Mouse (Mus musculus): Measurements from ENCODE around the gene Adamts4. TPM values are rescaled to one million over a fixed set of nuclear protein-coding genes. Genes with fewer than 3 reads are reported as not detected.

Gene Adamts4
- polyA plus RNA-seq, 2 experiments: 8.6 to 10.1 TPM

DNA sequence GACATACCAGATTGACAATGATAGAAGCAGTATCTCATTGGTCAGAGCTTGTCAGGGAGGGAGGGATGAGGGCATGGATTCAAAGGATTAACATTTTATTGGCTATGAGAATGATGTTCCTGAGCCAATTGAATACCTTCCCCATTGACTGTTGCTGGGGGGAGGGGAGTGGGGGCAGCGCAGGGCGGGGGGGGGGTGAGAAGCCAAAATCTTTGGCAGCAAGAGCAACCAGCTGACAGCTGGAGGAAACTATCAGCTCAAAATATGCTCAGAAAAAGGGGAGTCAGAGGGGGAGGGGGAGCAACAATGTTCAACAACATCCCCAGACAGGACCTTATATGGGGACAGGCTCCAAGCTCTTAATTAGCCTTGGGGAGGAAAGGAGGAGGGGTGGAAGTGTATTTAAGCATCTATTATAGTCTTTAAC is 13.0 kb downstream of the Adamts4 start:
- peak overlapping the region; percentile 41; the same call in 1 of the 2 replicates for H3K9ac ChIP-seq (ENCODE audit: low read depth, low read length, severe bottlenecking)
- no peak overlapping the region; the same call in 1 of the 2 replicates for H3K4me3 ChIP-seq (replicated peaks; ENCODE audit: low read length)
- H3K36me3 ChIP-seq (ENCODE audit: control insufficient read depth, insufficient read depth, low read length): peaks cover 15% of the 10 kb centered on the region
- peak overlapping the region; percentile 52 for H3K27ac ChIP-seq (replicated peaks; ENCODE audit: low read depth, low read length)
- peak; percentile 89 for DNase-seq (ENCODE audit: low spot score)
- WGBS: 0% methylated on average over 2 of the region's 2 CpGs
- peak; percentile 92 for ATAC-seq (ENCODE audit: low FRiP score, low read depth)
- H3K27me3 ChIP-seq (ENCODE audit: control insufficient read depth, insufficient read depth, low read length): no peaks in the 10 kb centered on the region
- peaks cover 17% of the 10 kb centered on the region for H3K4me1 ChIP-seq (ENCODE audit: control insufficient read depth, insufficient read depth, low read length)
- peak overlapping the region; percentile 49 for H3K4me2 ChIP-seq (replicated peaks; ENCODE audit: low read depth, low read length, severe bottlenecking)
- H3K9me3 ChIP-seq (ENCODE audit: control insufficient read depth, low read length): no peaks in the 10 kb centered on the region
- TF ChIP-seq POLR2A (IDR thresholded peaks at IDR 0.05; ENCODE audit: borderline replicate concordance, extremely low read depth, insufficient read depth, insufficient read length): no peak

GRCm38 (mm10) chr1:171263666-171264461 is 13.6 kb downstream of the Adamts4 start:
- Histone ChIP-seq H3K4me3 (replicated peaks; ENCODE audit: low read length) (no peak overlapping the region), H3K9ac (ENCODE audit: low read depth, low read length, severe bottlenecking) (no peak overlapping the region), H3K27me3 (ENCODE audit: control insufficient read depth, insufficient read depth, low read length) (no peaks in the 10 kb centered on the region), H3K4me2 (replicated peaks; ENCODE audit: low read depth, low read length, severe bottlenecking) (peak overlapping the region; percentile 49), H3K4me1 (ENCODE audit: control insufficient read depth, insufficient read depth, low read length) (peaks cover 17% of the 10 kb centered on the region), H3K9me3 (ENCODE audit: control insufficient read depth, low read length) (no peaks in the 10 kb centered on the region), H3K36me3 (ENCODE audit: control insufficient read depth, insufficient read depth, low read length) (peaks cover 11% of the 10 kb centered on the region), H3K27ac (replicated peaks; ENCODE audit: low read depth, low read length) (peak overlapping the region; percentile 52)
- 73% methylated on average over 3 of the region's 3 CpGs for WGBS
- DNase-seq (ENCODE audit: low spot score): peak; percentile 51
- TF ChIP-seq POLR2A (IDR thresholded peaks at IDR 0.05; ENCODE audit: borderline replicate concordance, extremely low read depth, insufficient read depth, insufficient read length): no peak
- no peak for ATAC-seq (ENCODE audit: low FRiP score, low read depth)

DNA sequence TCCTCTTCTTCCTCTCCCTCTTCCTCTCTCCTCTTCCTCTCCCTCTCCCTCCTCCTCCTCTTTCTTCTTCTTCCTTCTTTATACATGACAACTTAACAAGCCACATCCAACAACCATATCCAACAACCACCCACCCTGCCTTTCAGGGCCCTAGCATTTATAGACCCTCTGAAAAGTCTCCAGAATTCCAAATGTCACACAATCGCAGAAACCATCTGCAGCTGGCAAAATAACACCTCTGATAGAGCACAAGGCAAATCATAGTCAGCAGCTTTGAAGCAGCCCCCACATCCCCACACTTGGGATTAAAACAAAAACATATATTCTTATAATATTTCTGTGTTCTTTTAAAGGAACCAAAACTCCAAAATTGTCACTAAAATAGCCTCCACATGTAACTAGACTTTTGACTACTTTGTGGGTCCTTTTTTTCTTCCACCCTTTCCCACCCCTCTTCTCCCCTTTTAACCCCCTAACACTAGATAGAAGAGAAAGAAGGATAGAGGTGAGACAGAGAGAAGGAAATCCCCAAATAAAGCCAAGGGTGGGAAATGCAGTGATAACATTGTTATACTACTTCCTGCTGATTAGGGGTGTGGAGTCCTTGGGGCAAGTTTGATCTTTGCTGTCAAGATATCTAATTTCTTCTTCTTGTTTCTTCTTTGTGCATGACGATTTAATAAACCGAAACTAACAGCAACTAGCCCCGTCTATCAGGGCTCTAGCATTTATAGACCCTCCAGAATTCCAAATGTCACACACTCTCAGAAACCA is 15.9 kb downstream of the Adamts4 start:
- peaks cover 27% of the 10 kb centered on the region for H3K4me1 ChIP-seq (ENCODE audit: control insufficient read depth, insufficient read depth, low read length)
- no peak overlapping the region for H3K27ac ChIP-seq (replicated peaks; ENCODE audit: low read depth, low read length)
- H3K9me3 ChIP-seq (ENCODE audit: control insufficient read depth, low read length): no peaks in the 10 kb centered on the region
- H3K9ac ChIP-seq (ENCODE audit: low read depth, low read length, severe bottlenecking): no peak overlapping the region
- H3K4me3 ChIP-seq (replicated peaks; ENCODE audit: low read length): no peak overlapping the region
- no peak overlapping the region for H3K4me2 ChIP-seq (replicated peaks; ENCODE audit: low read depth, low read length, severe bottlenecking)
- ATAC-seq (ENCODE audit: low FRiP score, low read depth): no peak
- no peaks in the 10 kb centered on the region for H3K36me3 ChIP-seq (ENCODE audit: control insufficient read depth, insufficient read depth, low read length)
- no peaks in the 10 kb centered on the region for H3K27me3 ChIP-seq (ENCODE audit: control insufficient read depth, insufficient read depth, low read length)
- TF ChIP-seq POLR2A (IDR thresholded peaks at IDR 0.05; ENCODE audit: borderline replicate concordance, extremely low read depth, insufficient read depth, insufficient read length): no peak
- 67% methylated on average over 4 of the region's 4 CpGs for WGBS
- DNase-seq (ENCODE audit: low spot score): no peak

DNA sequence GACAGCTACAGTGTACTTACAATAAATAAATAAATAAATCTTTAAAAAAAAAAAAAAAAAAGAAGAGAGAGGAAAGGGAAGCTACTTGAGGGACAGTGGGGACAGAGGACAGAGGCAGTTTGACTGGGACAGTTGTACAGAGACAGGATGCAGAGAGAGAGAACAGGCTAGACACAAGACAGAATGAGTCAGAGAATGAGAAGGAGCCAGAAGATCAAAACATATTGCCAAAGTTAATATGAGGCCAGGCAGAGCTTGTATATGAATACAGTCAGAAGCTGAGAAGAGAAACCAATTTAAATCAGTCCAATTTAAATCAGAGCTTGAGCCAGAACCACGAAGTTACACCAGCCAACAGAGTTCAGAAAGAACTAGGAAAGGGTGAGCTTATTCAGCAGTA is 18.1 kb downstream of the Adamts4 start:
- no peak for TF ChIP-seq POLR2A (IDR thresholded peaks at IDR 0.05; ENCODE audit: borderline replicate concordance, extremely low read depth, insufficient read depth, insufficient read length)
- DNase-seq (ENCODE audit: low spot score): no peak
- H3K4me3 ChIP-seq (replicated peaks; ENCODE audit: low read length): no peak overlapping the region
- 59% methylated on average over 1 of the region's 1 CpGs for WGBS
- no peak overlapping the region for H3K9ac ChIP-seq (ENCODE audit: low read depth, low read length, severe bottlenecking)
- H3K27ac ChIP-seq (replicated peaks; ENCODE audit: low read depth, low read length): no peak overlapping the region
- no peaks in the 10 kb centered on the region for H3K27me3 ChIP-seq (ENCODE audit: control insufficient read depth, insufficient read depth, low read length)
- peaks cover 13% of the 10 kb centered on the region for H3K36me3 ChIP-seq (ENCODE audit: control insufficient read depth, insufficient read depth, low read length)
- no peaks in the 10 kb centered on the region for H3K9me3 ChIP-seq (ENCODE audit: control insufficient read depth, low read length)
- H3K4me1 ChIP-seq (ENCODE audit: control insufficient read depth, insufficient read depth, low read length): peaks cover 19% of the 10 kb centered on the region
- no peak overlapping the region for H3K4me2 ChIP-seq (replicated peaks; ENCODE audit: low read depth, low read length, severe bottlenecking)
- no peak for ATAC-seq (ENCODE audit: low FRiP score, low read depth)

DNA sequence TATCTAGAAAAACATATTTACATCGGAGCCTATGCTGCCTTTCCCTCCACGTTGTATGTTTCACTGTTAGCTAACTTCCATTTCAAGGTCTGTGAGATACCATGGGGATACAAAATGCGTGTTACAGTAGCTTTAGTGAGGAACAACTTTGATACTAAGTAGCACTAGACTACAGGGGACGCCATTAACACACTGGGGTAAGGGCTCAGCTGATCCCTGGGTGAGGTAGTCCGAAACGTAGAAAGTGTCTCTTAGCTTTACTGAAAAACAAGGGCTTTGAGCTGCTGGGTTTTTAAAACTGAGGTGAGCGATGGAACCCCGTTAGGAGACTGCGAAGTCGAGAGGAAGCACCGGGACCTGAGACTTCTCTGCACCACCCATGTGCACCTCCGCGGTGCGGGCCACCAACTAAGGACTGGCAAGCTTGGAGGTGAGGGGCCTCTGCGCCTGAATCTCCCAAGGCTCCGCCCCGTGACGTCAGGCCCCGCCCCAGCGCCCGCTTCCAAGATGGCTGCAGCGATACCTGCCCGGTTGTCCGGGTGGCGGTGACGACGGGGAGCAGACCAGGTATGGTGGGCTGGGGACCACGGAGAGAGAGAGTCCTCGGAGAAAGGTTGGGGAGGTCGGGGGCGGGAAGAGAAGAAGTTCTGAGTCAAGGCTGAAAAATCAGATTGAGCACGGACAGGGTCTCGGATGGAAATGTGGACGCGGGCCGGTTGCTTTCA is 19.8 kb downstream of the Adamts4 start, which contains the start of gene B4galt3:
B4galt3 (plus strand) TSS at position 481 of the 725 bp plus-strand sequence.
- WGBS: 4% methylated on average over 36 of the region's 36 CpGs
- Histone ChIP-seq H3K27me3 (ENCODE audit: control insufficient read depth, insufficient read depth, low read length) (no peaks in the 10 kb centered on the region), H3K4me2 (replicated peaks; ENCODE audit: low read depth, low read length, severe bottlenecking) (peak within 1 kb of the TSS; percentile 96), H3K27ac (replicated peaks; ENCODE audit: low read depth, low read length) (peak within 1 kb of the TSS; percentile 26), H3K9ac (ENCODE audit: low read depth, low read length, severe bottlenecking) (peak within 1 kb of the TSS; percentile 77), H3K36me3 (ENCODE audit: control insufficient read depth, insufficient read depth, low read length) (peaks cover 28% of the 10 kb centered on the region), H3K9me3 (ENCODE audit: control insufficient read depth, low read length) (no peaks in the 10 kb centered on the region), H3K4me3 (replicated peaks; ENCODE audit: low read length) (peak within 1 kb of the TSS; percentile 88), H3K4me1 (ENCODE audit: control insufficient read depth, insufficient read depth, low read length) (peaks cover 13% of the 10 kb centered on the region)
- DNase-seq (ENCODE audit: low spot score) (peak; percentile 89), ATAC-seq (ENCODE audit: low FRiP score, low read depth) (peak; percentile 96)
- peak; percentile 98; the same call in 1 of the 2 replicates for TF ChIP-seq POLR2A (IDR thresholded peaks at IDR 0.05; ENCODE audit: borderline replicate concordance, extremely low read depth, insufficient read depth, insufficient read length)

All from limb, embryonic 14.5 days (tissue).